Mouse (Mus musculus) T-helper 17 cell (primary cell): Measurements from ENCODE around the gene Tescl.

Source experiments
- in situ Hi-C, 2 experiments: fragments of 300-600 bp; cut with MboI, MseI; formaldehyde crosslinking; loops; 1 replicate in 1 of 2; 2 replicates in 1 of 2; pipeline ENCODE4 v1.15.1; 2025; ENCODE audit warnings: high pct_unique_total_duplicates in 2 of 2

The Tescl gene

DNA sequence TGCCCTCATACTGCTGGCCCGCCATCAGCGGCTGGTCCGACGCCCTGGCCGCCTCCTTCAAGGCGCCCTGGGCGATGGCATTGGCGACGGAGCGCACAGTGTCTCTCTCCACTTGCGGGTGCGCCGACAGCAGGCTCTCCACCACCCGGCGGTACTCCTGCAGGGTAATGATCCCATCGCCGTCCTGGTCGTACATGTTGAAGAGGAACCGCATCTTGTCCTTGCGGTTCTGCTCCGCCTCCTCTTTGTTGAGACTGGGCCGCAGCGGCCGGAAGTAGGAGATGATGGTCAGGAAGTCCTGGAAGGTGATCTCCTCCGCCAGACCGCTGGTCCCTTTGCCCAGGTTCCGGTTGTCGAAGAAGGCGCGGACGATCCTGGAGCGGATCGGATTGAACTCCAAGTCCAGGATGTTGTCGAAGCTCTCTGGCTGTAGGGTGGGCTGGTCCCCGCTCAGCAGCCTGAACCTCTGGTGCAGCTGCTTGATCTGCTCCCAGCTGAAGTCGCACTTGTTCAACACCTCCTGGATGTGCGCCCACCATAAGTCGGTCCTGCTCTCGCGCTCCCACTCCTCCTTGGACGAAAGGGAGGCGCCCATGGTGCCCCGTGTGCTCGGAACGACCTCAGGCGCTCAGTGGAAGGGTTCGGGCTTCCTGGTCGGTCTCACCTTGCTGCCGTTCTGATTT lies at the start of gene Tescl:
TSS of gene Tescl (minus strand) at position 633 of the 683 bp plus-strand sequence.
- in situ Hi-C loops = no loop called here

- in situ Hi-C loops = loop anchor here (10.0 to 25.0 kb wide), 3 partner anchors 502 to 1404 kb away; partner anchors contain the start of genes Axl (in 1 of the 2), B9d2 (in 1 of the 2), Rps19 (in 1 of the 2) and Tgfb1 (in 1 of the 2)
Measured at GRCm38 (mm10) chr7:24382730-24383372, 49.1 kb upstream of the Tescl start.

DNA sequence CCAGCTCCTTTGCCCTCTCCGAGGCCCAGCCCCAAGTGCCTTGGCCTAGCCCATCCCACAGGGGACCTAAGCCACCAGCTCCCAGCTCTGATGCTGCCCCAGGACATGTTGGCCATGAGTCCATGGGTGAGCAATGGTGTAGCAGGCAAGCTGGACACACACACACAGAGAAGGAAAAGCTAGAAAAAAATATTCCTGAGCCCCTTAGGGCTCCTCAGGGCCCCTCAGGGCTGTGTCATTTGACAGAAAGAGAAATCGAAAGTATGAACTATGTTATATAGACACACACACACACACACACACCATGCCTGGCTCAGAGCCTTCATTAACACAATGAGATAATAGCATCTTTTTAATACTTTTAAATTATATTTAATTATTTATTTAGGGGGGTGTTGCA lies 46.6 kb upstream of the Tescl start:
- in situ Hi-C loops = loop anchor here (10.0 to 25.0 kb wide), 3 partner anchors 504 to 1407 kb away; partner anchors contain the start of genes Axl (in 1 of the 2), B9d2 (in 1 of the 2), Rps19 (in 1 of the 2) and Tgfb1 (in 1 of the 2)

DNA sequence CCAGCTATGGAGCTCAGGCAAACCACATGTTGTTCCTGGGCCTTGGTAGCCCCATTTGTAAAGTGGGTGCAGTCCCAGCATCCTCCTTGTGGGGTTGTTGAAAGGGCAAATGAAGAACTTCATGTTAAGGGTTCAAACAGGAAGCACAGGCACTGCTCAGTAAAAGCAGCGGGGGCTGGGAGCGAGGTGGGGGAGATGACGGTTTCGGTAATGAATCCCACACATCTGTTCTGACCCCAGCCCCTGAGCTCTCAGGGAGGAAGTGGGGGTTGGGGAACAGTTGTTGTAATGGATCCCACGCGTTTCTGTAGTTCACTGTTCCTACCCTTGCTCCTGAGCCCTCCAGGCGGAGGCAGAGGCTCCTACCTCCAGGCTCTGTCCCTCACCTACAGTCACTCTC lies 46.2 kb upstream of the Tescl start:
- in situ Hi-C loops = loop anchor here (10.0 to 25.0 kb wide), 4 partner anchors 505 to 1407 kb away; partner anchors contain the start of genes Arhgef1 (in 1 of the 2), Axl (in 1 of the 2), B9d2 (in 1 of the 2) and Rps19 (in 1 of the 2)

- in situ Hi-C loops = loop anchor here (10.0 to 25.0 kb wide), 3 partner anchors 527 to 1409 kb away; partner anchors contain the start of genes Arhgef1 (in 1 of the 2), Axl (in 1 of the 2), B9d2 (in 1 of the 2) and Tgfb1 (in 1 of the 2)
Measured at GRCm38 (mm10) chr7:24378049-24378701, 44.4 kb upstream of the Tescl start.

- in situ Hi-C loops = loop anchor here (10.0 to 25.0 kb wide), 3 partner anchors 528 to 1410 kb away; partner anchors contain the start of genes Arhgef1 (in 1 of the 2), Axl (in 1 of the 2), B9d2 (in 1 of the 2) and Tgfb1 (in 1 of the 2)
Measured at GRCm38 (mm10) chr7:24377091-24377865, 43.5 kb upstream of the Tescl start.

- in situ Hi-C loops = loop anchor here (10.0 to 25.0 kb wide), 3 partner anchors 528 to 1411 kb away; partner anchors contain the start of genes Arhgef1 (in 1 of the 2), Axl (in 1 of the 2), B9d2 (in 1 of the 2) and Tgfb1 (in 1 of the 2)
Measured at GRCm38 (mm10) chr7:24376456-24376855, 42.7 kb upstream of the Tescl start.

- in situ Hi-C loops = loop anchor here in 1 of 2 experiments (10.0 kb wide), 1 partner anchor 531 kb away; the partner anchor contains the start of gene Arhgef1
Measured at GRCm38 (mm10) chr7:24373538-24374379, 40.0 kb upstream of the Tescl start.

DNA sequence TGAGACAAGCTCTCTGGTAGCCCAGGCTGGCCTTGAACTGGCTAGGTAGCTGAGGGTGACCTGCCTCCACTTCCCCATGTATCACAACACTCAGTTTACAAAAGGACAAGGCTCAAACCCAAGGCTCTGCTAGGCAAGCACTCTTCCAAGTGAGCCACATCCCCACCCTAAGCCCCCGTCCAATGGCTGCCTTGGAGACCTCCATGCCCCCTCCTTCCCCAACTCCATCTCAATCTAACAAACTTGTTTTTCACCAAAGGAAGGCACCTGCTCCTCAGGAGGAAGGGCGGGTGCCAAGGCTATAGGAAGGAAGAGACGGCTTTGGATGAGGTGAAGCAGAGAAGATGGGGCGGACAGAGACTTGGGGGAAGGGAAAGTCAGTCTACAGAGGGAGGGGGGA lies 39.0 kb upstream of the Tescl start:
- in situ Hi-C loops = loop anchor here in 1 of 2 experiments (10.0 kb wide), 1 partner anchor 532 kb away; the partner anchor contains the start of gene Arhgef1

DNA sequence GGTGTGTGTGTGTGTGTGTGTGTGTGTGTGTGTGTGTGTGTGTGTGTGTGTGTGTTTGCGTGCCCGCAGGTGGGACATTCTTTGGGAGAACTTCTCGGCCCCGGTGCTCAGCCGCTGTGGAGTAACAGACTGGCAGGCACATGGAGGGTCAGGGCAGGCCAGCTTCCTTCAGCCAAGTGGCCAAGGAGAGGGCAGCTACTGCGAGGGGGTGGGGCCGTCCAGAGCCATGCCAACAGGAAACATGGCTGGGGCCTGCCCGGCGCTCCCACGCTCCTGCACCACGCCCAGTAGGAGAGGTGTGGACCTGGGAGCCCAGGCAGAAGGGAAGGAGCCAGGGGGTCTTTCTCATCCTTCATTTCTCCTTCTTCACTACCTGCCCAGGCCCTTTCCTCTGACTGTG lies 38.6 kb upstream of the Tescl start:
- in situ Hi-C loops = loop anchor here in 1 of 2 experiments (10.0 kb wide), 1 partner anchor 533 kb away; the partner anchor contains the start of gene Arhgef1

- in situ Hi-C loops = loop anchor here in 1 of 2 experiments (10.0 kb wide), 1 partner anchor 533 kb away; the partner anchor contains the start of gene Arhgef1
Measured at GRCm38 (mm10) chr7:24371809-24372145, 38.0 kb upstream of the Tescl start.

GRCm38 (mm10) chr7:24371012-24371808 lies 37.5 kb upstream of the Tescl start:
- in situ Hi-C loops = loop anchor here in 1 of 2 experiments (10.0 kb wide), 1 partner anchor 534 kb away; the partner anchor contains the start of gene Arhgef1

DNA sequence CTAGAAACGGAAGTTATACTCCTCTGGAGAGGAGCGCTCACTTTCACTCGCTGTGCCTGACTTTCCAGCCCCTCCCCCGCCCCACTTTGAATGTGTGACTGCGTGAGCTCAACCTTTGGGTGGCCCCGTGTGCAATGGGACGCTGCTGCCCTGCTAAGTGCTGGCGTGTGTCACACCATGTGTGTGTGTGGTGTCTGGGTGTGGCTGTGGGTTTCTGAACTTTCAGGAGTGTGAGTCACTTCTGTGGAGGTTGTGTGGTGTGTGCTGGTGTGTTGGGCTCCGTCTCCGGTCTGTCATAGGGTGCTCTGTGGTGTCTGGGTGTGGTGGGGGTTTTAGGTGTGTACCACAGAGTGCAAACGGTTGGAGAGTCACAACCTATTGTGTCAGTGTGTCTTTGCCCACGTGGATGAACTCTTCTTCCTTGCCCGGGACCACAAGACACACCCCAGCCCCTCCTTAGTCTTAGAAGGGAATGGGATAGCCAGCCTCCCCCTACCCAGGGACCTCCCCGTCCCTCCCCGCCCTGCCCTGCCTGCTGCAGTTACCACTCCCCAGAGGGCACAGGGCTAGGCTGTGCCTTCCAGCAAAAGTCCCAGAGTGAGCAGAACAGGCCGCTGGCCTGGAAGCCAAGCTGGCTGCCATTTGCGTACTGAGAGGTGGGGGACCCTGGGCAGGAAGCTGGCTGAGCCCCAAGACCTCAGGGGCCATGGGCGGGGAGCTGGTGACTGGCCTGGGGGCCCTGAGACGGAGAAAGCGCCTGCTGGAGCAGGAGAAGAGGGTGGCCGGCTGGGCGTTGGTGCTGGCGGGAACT lies 36.2 kb upstream of the Tescl start, which contains the start of gene Kcnn4:
TSS of gene Kcnn4 (plus strand) at position 533 of the 811 bp plus-strand sequence.
- in situ Hi-C loops = loop anchor here in 1 of 2 experiments (5.0 to 10.0 kb wide), 2 partner anchors 87 to 535 kb away; partner anchors contain the start of gene Arhgef1

DNA sequence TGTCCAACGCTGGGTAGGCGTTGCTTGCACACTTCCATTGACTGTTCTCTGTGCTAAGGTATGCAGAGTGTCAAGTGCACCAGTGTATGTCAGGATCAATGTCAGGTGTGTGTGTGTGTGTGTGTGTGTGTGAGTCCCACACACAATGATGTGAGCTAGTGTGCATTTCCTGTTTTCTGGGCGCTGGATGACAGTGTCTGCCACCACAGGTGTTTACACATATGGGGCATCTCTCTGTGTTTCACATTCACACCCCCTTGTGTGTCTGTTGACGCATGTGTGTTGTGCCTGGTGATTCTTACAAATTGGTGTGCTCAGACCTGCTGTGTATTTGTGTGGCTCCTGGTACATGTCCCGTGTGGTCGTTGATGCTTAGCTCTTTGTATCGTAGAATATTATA lies 35.2 kb upstream of the Tescl start:
- in situ Hi-C loops = loop anchor here in 1 of 2 experiments (5.0 kb wide), 1 partner anchor 88 kb away; no protein-coding TSS in a partner anchor

DNA sequence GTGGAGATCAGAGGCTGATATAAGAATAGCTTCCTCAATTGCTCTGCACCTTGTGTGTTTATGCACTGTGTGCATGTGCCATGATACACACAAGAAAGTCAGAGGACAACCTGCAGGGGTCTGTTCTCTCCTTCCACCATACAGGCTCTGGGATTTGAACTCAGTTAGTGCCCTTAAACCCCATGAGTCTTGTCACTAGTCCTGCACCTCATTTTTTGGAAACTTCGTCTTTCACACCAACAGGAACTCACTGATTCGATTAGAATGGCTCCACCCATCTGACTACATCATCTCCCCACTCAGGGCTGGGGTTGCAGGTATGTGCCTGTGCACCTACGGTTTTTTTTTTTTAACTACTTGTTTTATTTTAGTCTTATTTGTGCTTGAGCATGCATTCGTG lies 34.5 kb upstream of the Tescl start:
- in situ Hi-C loops = loop anchor here in 1 of 2 experiments (5.0 kb wide), 1 partner anchor 89 kb away; no protein-coding TSS in a partner anchor

DNA sequence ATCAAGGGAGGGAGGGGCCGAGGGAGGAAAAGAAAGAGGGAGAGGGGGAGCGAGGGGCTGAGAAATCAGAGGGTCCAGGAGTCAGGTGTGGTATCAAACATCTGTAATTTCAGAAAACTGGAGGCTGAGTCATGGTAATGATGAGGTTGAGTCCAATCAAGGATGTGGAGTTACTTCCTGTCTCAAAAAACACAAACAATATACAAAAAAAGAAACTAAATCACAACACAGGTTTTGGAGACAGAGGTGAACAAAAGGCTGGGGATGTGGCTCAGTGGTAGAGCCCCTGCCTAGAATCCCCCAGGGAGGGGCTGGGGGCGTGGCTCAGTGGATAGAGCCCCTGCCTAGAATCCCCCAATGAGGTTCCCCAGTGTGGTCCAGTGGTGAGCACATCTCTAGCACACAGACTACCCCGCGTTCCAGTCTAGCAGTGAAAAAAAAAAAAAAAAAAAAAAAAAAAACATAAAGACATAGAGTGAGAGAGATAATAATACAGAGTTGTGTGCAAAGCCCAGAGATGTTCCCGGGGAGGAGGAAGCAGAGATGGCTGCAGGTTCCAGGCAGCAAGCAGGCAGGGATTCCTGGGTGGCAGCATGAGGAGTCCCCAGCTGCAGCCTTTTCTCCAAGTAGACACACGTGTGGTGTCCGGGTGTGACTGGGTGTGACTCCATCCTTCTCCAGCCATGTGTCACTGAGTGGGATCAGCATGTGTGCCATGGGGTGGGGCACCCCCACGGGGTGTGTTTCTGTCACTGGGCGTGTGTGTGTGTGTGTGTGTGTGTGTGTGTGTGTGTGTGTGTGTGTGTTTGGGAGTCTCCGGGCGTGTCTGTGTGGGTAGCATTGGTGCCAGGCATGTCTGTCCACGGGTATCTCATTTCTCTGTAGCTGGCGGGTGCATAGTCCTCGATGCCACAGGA lies 33.2 kb upstream of the Tescl start:
- in situ Hi-C loops = loop anchor here in 1 of 2 experiments (5.0 kb wide), 1 partner anchor 90 kb away; no protein-coding TSS in a partner anchor
